Mouse (Mus musculus): ENCODE data around the gene Sec13.

Sec13 gene

DNA sequence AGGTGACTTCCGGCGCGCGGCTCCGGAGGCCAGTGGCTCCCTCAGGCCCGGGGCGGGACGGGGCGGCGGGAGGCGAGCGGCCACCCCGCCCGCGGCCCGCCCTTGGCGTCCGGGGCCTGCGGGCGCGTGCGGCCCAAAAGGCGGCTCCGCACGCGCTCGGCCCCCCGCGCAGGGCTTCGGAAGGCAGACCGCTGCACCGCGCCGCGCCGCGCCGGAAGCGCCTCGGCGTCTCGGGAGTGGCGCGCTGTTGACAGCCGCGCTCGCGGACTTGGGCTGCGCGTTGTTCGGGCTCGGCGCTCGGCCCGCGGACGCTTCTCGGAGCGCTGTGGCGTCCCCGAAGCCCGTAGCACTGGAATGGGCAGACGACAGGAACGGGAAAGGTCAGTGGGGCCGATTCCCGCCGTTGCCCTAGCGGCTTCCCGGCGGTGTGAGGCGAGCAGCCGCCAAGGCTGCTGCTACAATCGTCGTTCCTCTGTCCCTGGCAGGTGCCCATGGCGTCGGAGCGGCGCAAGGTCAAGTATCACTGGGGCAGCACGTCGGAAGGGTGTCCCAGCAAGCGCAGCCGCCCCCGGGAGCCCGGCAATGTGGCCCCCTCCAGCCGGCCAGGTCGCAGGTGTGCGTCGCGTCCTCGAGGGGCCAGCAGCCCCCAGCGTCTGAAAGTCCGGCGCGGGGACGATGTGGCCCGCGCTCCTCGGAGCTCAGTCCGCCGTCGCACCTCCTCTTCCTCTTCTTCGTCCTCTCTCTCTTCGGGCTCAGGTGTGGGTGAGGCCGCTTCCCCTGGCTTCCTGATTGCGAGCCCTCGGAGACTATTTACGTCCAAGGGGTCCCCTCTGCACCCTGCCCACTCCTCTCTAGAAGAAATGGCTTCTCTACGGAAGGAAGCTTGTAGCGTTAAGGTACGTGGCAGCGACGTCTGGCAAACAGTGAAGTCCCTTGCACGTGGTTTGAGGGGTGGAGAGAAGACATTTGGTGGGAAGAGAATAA is 43.0 kb downstream of the Sec13 start:
- DNase-seq, result peak; percentile 42

- peak; percentile 95 for DNase-seq
Measured at GRCm38 (mm10) chr6:113696582-113697221, 43.8 kb downstream of the Sec13 start, which contains the start of gene Tatdn2. Gene Tatdn2 (plus strand): TSS chr6:113697050.

DNA sequence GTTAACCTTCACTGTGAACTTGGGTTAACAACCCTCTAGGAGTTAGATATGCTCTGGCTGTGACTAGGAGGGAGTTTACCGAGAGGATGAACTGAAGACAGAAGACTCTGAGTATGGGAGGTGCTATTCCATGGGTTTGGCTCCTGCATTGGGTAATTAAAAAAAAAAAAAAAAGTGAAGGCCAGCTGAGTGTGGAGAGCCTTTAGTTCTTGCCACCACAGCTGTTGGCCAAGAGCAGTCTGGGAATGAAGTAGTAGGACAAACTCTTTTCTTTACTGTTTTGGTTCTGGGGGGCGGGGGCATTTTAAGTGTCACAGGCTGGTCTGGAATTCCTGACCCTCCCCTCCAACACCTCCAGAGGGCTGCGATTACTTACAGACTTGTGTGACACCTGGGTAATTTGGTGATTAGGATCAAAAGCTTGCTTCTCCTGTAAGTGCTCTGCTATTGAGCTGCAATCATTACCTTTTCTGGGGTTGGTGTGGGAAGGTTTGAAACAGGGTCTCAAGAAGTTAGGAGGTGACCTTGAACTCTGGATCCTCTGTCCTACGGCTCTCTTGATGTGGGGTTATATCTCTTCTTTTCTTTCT is 44.7 kb downstream of the Sec13 start:
- DNase-seq, result peak; percentile 12

DNA sequence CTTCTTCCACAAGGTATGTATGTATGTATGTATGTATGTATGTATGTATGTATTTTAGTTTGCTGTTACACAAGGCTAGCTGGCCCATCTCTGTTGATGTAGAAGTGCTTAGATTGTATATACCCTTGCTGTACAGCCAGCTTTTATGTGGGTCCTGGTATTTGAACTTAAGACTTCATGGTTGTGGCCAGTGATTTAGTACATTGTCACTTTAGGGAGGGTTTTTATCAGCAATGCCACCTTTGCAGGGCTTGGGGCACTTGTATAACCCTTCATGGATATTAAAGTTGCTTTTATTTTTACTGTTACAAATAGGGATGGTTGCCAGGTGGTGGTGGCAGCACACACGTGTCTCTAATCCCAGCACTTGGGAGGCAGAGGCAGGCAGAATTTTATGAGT is 45.3 kb downstream of the Sec13 start:
- DNase-seq, result no peak

- DNase-seq, result no peak
Measured at GRCm38 (mm10) chr6:113693377-113693776, 47.2 kb downstream of the Sec13 start.

DNA sequence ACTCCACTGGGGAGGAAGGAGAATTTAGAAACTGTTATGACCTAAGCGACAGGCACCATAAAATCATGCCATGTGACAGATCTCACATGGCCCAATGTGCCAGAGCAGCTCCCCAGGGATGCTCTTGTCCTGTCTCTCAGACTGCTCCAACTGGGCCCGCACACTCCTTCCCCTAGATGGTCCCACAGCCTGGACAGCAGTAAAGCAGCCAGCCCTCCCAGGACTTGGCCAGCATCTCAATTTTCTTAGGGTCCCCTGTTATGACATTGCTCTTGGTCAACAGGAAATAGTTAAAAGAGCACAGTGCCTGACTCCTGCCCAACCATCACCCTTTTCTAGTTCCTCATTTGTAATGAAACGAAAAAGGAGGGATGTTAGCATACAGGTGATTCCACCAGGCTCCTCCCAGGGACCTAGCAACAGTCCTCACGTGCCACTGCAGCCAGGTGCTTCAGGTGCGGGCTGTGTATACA is 47.8 kb downstream of the Sec13 start:
- DNase-seq, result no peak

- DNase-seq, result no peak
Measured at GRCm38 (mm10) chr6:113691084-113691462, 49.5 kb downstream of the Sec13 start.

- peak; percentile 17 for DNase-seq
Measured at GRCm38 (mm10) chr6:113690400-113691083, 50.0 kb downstream of the Sec13 start.

- no peak for DNase-seq
Measured at GRCm38 (mm10) chr6:113690008-113690399, 50.5 kb downstream of the Sec13 start.

GRCm38 (mm10) chr6:113686551-113687125 is 53.9 kb downstream of the Sec13 start:
- no peak for DNase-seq

- DNase-seq, result no peak
Measured at GRCm38 (mm10) chr6:113683081-113683825, 57.3 kb downstream of the Sec13 start.

GRCm38 (mm10) chr6:113681271-113681670 is 59.3 kb downstream of the Sec13 start:
- DNase-seq, result peak; percentile 93

GRCm38 (mm10) chr6:113679993-113680566 is 60.5 kb downstream of the Sec13 start:
- DNase-seq, result no peak

GRCm38 (mm10) chr6:113678246-113679012 is 62.1 kb downstream of the Sec13 start:
- DNase-seq, result no peak

All from thymus, postnatal 25 days (tissue).